Mouse (Mus musculus) spleen, postnatal 4 days (tissue): ENCODE data around the gene Wdr74.

ENCODE experiments used
- DNase-seq, 2 experiments: peaks; one replicate each; pipeline ENCODE4 v3.0.0; 2022; ENCODE audit warnings: low spot score in 2 of 2

The Wdr74 gene

GRCm38 (mm10) chr19:8741243-8741869, 5.7 kb downstream of the Wdr74 start, which contains the start of gene Stx5a:
Gene Stx5a, plus strand, starts transcription at chr19:8741413.
- DNase-seq, result peak; percentile 93 to 95

GRCm38 (mm10) chr19:8742176-8742575, 6.5 kb downstream of the Wdr74 start:
- peak in 1 of 2 experiments; percentile 30 for DNase-seq

- no peak for DNase-seq
Observed at GRCm38 (mm10) chr19:8745382-8745781, 9.8 kb downstream of the Wdr74 start.

GRCm38 (mm10) chr19:8747368-8747767, 11.7 kb downstream of the Wdr74 start:
- no peak for DNase-seq

- no peak for DNase-seq
Observed at GRCm38 (mm10) chr19:8755652-8756051, 20.0 kb downstream of the Wdr74 start.

- peak; percentile 95 to 98 for DNase-seq
Observed at GRCm38 (mm10) chr19:8756635-8757387, 21.2 kb downstream of the Wdr74 start, which contains the start of gene Nxf1. Gene Nxf1, plus strand, starts transcription at chr19:8757073.

- no peak for DNase-seq
Observed at GRCm38 (mm10) chr19:8757471-8757998, 21.9 kb downstream of the Wdr74 start.

- no peak for DNase-seq
Observed at GRCm38 (mm10) chr19:8758899-8759298, 23.3 kb downstream of the Wdr74 start.

- DNase-seq, result no peak
Observed at GRCm38 (mm10) chr19:8760757-8761156, 25.1 kb downstream of the Wdr74 start.

GRCm38 (mm10) chr19:8763276-8763675, 27.6 kb downstream of the Wdr74 start:
- DNase-seq, result no peak

GRCm38 (mm10) chr19:8765562-8765961, 29.9 kb downstream of the Wdr74 start:
- peak in 1 of 2 experiments; percentile 59 for DNase-seq

- peak; percentile 79 to 90 for DNase-seq
Observed at GRCm38 (mm10) chr19:8770567-8771270, 35.1 kb downstream of the Wdr74 start, which contains the start of gene Tmem223. Gene Tmem223, plus strand, starts transcription at chr19:8770996.

- no peak for DNase-seq
Observed at GRCm38 (mm10) chr19:8772996-8773395, 37.4 kb downstream of the Wdr74 start.

- DNase-seq, result no peak
Observed at GRCm38 (mm10) chr19:8773409-8773808, 37.8 kb downstream of the Wdr74 start.

GRCm38 (mm10) chr19:8774086-8774835, 38.6 kb downstream of the Wdr74 start, which contains the start of gene Tmem179b:
Gene Tmem179b, minus strand, starts transcription at chr19:8774467.
- DNase-seq, result peak; percentile 97 to 99

GRCm38 (mm10) chr19:8774951-8775421, 39.4 kb downstream of the Wdr74 start:
- DNase-seq, result peak in 1 of 2 experiments; percentile 37

GRCm38 (mm10) chr19:8786008-8786781, 50.6 kb downstream of the Wdr74 start, which contains the start of gene Taf6l:
Gene Taf6l, minus strand, starts transcription at chr19:8786417.
- DNase-seq, result peak; percentile 91 to 93

GRCm38 (mm10) chr19:8788521-8788920, 52.9 kb downstream of the Wdr74 start:
- DNase-seq, result no peak

- DNase-seq, result no peak
Observed at GRCm38 (mm10) chr19:8789171-8789570, 53.5 kb downstream of the Wdr74 start.

GRCm38 (mm10) chr19:8790171-8790570, 54.5 kb downstream of the Wdr74 start:
- no peak for DNase-seq
